Mouse (Mus musculus): ENCODE data around the gene Slc39a13.
"Not testable (repeated sequence)": the region's sequence is repeated elsewhere in the genome, so short reads cannot be mapped to it uniquely, and the experiment has no call there.

Gene Slc39a13

DNA sequence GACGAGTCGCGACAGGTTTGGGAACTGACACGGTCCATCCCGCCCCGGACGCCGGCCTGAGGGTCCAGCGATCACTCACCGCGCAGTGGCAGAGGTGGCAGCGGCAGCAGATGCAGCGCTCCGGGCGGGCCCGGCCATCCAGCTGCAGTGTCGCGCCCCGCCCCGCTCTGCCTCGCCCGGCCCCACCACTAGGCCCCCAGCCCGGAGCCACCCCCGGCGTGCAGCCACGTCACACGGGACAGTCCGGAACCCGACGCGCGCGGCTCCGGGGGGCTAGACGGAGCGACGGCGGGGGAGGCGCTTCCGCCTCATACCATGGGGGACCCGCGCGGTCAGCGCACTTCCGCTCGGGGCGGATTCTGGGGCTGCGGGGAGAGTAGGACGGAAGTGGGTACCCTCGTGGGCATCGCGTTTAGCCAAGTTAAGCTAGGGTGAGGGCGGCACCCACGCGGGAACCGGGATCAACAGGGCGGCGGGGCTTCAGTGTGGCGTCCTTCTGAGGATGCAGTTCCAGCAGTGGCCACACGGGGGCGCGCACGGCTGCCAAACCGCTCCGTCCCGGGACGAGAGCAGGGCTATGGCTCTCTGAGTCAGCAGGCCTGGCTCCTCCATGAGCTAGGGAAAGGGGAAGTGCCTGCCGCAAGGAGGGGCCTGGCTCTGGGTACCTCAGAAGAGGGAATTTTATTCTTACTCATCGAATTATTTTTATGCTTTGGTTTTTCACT is at the start of gene Slc39a13:
Gene Slc39a13 (minus strand): TSS at position 342 of the 725 bp plus-strand sequence.
- peak; percentile 96 to 97 for DNase-seq (ENCODE audit: low spot score in 2 of 2)

DNA sequence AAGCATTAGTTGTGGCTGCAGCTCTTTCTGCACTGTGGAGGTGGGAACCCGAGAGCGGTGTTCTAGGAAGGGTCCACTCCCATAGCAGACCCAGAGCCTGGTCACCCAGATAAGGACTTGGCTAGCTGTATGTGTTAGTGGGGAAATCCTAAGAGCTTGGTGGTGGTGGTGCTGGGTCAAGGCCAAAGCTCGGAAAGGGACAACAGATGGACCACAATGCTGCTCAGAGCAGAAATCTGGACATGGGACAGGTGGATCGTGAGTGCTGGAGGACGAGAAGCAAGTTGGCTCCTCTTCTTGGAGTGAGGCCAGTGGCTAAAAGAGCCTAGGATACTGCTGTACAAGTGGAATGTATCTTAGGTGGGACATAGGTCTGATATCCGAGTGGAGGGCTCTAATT is 49.3 kb upstream of the Slc39a13 start:
- no peak for DNase-seq (ENCODE audit: low spot score in 2 of 2)

- no peak for DNase-seq (ENCODE audit: low spot score in 2 of 2)
These were observed 48.8 kb upstream of the Slc39a13 start for GRCm38 (mm10) chr2:91119061-91119460.

- no peak for DNase-seq (ENCODE audit: low spot score in 2 of 2)
These were observed 48.4 kb upstream of the Slc39a13 start for GRCm38 (mm10) chr2:91118647-91119046.

GRCm38 (mm10) chr2:91117585-91118275 is 47.5 kb upstream of the Slc39a13 start, which contains the start of gene Mybpc3:
Gene Mybpc3, plus strand, starts transcription at chr2:91118144.
- no peak for DNase-seq (ENCODE audit: low spot score in 2 of 2)

DNA sequence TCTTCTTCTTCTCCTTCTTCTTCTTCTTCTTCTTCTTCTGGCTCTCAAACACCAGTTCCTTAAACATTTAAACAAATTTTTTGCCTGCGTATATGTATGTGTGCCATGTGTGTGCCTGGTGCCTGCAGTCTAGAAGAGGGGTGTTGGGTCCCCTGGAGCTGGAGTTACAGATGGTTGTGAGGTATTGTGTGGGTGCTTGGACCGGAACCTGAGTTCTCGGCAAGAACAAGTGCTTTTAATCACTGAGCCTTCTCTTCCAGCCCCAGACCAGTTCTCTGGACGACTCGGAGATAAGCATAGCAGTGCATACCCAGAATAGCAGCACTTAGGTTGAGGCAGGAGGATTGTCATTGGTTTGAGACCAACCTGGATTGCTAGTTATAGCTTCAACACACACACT is 46.6 kb upstream of the Slc39a13 start:
- no peak for DNase-seq (ENCODE audit: low spot score in 2 of 2)

- no peak for DNase-seq (ENCODE audit: low spot score in 2 of 2)
These were observed 45.4 kb upstream of the Slc39a13 start for GRCm38 (mm10) chr2:91115578-91115970.

DNA sequence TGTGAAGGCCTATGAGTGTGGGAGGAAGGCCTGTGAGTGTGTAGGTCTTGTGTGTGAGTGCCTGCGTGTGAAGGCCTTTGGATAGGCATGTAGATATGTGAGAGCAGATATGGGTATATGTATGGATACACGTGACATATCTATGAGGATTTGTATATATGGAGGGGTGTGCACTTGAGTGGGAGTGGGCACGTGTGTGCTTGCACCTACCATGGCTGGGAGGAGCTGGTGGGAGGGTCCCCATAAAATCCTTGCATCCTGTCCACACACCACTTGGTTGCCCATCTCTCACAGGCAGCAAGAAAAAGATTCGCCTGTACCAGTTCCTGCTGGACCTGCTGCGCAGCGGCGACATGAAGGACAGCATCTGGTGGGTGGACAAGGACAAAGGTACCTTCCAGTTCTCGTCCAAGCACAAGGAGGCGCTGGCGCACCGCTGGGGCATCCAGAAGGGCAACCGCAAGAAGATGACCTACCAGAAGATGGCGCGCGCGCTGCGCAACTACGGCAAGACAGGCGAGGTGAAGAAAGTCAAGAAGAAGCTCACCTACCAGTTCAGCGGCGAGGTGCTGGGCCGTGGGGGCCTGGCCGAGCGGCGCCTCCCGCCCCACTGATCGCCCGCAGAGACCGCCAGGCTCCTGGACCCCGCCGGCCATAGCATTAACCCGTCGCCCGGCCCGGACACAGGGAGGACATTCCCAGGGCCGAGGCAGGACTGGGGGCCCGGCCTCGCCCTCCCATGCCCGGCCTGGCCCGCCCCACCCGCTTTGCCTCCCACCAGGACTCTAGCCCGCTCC is 44.8 kb upstream of the Slc39a13 start:
- peak; percentile 95 to 96 for DNase-seq (ENCODE audit: low spot score in 2 of 2)

DNA sequence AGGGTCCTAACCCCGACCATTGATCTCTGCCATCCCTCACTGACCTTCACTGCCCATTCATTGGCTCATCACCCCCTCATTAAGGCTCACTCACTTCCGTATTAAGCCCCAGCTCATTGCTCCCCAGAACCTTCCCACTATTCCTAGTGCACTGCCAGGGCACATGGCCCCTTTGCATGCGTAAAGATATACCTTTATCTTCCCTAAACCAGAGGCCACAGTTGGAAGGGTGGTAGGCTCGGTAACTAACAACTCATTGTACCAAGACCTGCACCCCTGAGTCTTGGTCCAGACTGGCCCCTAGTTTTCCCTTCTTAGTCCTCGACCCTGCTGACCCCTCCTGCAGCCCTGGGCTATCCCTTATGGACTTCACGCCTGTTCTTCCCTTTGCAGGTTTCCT is 43.6 kb upstream of the Slc39a13 start:
- DNase-seq (ENCODE audit: low spot score in 2 of 2), result no peak

DNA sequence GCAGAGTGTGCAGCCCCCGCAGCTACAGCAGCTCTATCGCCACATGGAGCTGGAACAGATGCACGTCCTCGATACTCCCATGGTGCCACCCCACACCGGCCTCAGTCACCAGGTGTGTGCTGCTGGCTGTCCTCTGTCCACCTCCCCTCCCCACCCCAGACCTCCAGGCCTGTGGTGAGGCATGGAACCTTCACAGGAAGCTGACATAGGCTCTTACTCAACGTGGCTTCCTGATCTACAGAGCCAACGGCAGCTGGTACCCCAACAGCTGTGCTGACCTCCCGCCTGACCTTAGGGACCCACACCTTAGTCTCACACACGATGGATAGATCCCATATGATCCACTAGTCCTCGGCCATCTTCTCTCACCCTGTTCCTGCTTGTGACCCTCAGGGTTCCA is 43.1 kb upstream of the Slc39a13 start:
- DNase-seq (ENCODE audit: low spot score in 2 of 2), result no peak

- DNase-seq (ENCODE audit: low spot score in 2 of 2), result no peak
These were observed 42.3 kb upstream of the Slc39a13 start for GRCm38 (mm10) chr2:91112491-91112890.

GRCm38 (mm10) chr2:91111832-91112231 is 41.6 kb upstream of the Slc39a13 start:
- not testable (repeated sequence) for DNase-seq (ENCODE audit: low spot score in 2 of 2)

DNA sequence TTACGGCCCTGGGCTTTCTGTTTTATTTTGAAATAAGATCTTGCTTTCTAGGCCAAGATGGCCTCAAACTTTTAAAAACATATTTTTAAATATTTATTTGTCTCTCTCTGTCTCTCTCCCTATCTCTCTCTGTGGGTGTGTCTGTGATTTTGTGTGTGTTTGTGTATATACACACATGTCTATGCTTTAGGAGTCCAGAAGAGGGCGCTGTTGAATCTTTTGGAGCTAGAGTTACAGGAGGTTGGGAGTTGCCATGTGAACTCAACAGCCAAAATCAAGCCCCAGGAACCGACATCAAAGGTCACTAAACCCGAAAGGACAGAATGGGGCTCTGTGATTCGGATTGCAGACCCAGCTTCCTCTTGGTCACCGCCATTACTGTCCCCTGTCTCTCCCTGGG is 40.2 kb upstream of the Slc39a13 start:
- no peak for DNase-seq (ENCODE audit: low spot score in 2 of 2)

DNA sequence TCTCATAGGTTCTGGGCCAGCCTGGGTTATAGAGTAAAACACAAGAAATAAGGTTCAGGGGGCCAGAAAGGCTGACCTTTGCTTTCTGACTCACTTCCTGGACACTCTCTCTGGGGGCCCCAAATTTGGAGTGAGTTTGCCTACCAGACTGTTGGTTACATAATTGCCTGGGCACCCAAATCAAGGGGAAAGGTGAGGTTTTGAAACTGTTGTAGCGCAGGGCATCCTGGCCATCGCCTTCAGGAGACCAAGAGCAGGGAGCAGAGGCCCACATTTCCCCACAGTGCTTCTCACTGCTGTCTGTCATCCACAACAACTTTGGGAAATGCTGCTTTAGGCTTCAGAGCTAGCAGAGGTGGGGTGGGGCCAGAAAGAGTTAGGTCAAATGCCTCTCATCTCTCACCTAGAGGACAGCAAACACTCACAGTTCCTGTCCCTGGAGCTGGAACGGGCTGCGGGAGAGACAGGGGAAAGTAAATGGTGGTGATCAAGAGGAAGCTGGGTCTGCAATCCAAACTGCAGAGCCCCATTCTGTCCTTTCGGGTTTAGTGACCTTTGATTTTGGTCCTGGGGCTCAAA is 39.7 kb upstream of the Slc39a13 start:
- no peak for DNase-seq (ENCODE audit: low spot score in 2 of 2)

- DNase-seq (ENCODE audit: low spot score in 2 of 2), result no peak
These were observed 39.0 kb upstream of the Slc39a13 start for GRCm38 (mm10) chr2:91109241-91109640.

DNA sequence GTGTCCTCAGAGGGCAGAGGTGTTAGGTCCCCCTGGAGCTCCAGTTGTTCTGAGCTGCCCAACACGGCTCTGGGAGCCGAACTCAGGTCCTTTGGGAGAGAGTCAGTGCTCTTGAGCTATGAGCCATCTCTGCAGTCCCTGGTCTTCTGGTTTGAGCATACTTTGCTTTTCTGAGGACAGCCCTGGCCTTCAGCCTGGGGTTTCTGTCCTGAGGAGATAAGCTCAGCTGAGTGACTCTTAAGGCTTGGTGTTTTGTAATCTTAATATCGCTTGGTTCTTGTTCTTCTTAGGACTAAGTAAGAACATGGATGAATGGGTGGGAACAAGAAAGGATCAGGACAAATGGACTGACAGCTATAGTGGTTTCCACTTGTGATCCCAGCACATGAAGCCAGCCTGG is 37.9 kb upstream of the Slc39a13 start:
- DNase-seq (ENCODE audit: low spot score in 2 of 2), result no peak

DNA sequence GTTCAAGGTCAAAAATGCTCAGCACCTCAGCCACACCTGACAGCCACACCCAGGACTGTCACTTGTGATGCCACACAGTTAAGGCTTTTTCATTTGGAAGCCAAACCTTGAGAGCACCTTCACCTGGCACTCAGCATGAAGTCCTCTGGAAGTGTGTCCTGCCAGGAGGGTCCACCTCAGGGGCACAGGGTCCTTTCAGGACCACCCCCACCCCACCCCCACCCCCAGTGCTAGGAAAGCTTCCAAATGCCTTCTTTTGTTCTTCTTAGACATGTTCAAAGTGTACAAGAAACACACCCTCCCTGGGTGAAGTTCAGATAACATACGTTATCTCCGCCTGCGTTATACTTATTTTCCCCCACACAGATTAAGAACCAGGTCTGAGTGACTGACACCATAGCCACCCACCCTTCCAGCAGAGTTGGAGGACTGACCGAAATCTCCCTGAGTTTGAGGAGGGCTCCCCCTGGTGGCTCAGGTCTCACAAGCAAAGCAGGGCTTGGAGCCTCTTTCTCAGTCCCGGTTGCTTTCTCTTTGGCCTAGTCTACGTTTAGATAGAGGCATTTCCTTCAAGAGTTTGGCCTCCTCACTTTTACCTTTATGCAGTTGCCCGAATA is 31.0 kb upstream of the Slc39a13 start:
- DNase-seq (ENCODE audit: low spot score in 2 of 2), result peak; percentile 90 to 91

- no peak for DNase-seq (ENCODE audit: low spot score in 2 of 2)
These were observed 27.9 kb upstream of the Slc39a13 start for GRCm38 (mm10) chr2:91098156-91098555.

- DNase-seq (ENCODE audit: low spot score in 2 of 2), result no peak
These were observed 26.8 kb upstream of the Slc39a13 start for GRCm38 (mm10) chr2:91097015-91097414.

DNA sequence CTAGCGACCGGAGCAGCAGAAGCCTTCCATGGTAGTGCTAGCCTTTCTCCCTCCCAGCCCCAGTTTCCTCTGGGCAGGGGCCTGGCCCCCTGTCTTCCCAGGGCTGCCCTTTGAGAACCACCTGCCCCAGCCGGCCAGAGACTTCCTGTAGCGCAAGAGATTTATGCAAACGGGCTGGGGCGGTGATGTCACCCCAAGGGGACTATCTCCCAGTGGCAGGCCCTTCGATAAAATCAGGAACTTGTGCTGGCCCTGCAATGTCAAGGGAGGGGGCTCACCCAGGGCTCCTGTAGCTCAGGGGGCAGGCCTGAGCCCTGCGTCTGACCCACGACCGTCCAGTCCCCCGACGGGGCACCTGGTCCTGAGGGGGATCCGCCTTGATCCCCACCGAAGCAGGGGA is 26.3 kb upstream of the Slc39a13 start:
- no peak for DNase-seq (ENCODE audit: low spot score in 2 of 2)

GRCm38 (mm10) chr2:91090827-91091226 is 20.6 kb upstream of the Slc39a13 start:
- no peak for DNase-seq (ENCODE audit: low spot score in 2 of 2)

DNA sequence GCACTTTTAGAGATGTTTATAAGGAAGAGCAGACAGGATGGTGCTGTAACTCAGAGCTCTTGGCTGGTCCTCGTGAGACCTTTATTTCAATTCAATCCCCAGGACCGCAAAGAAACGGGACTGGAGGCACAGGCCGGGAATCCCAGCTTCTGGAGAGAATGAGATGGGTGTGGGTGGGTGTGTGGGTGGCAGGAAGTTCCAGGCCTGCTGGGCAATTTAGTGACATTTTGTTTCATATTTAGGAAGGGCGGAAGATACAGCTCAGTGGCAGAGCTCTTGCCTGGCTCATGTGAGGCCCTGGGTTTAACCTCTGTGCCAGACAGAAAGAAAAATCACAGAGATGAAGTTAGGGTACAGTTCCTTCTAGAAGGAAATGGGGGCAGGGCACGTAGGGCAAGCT is 20.0 kb upstream of the Slc39a13 start:
- no peak for DNase-seq (ENCODE audit: low spot score in 2 of 2)

Data from frontal cortex, postnatal 36 days (tissue).